Mouse (Mus musculus): ENCODE results near the gene Kcnq5.
A peak's percentile ranks its signal among the peaks of the same experiment; 100 is the strongest.
"Not testable (repeated sequence)": the region's sequence is repeated elsewhere in the genome, so short reads cannot be mapped to it uniquely, and the experiment has no call there.

Kcnq5 gene

GRCm38 (mm10) chr1:21634013-21634412, 327.7 kb downstream of the Kcnq5 start:
- DNase-seq (ENCODE audit: low read depth) = no peak

GRCm38 (mm10) chr1:21622455-21622854, 339.3 kb downstream of the Kcnq5 start:
- DNase-seq (ENCODE audit: low read depth) = no peak

- DNase-seq (ENCODE audit: low read depth) = no peak
These were observed 339.7 kb downstream of the Kcnq5 start for GRCm38 (mm10) chr1:21622039-21622438.

- DNase-seq (ENCODE audit: low read depth) = no peak
These were observed 343.0 kb downstream of the Kcnq5 start for GRCm38 (mm10) chr1:21618712-21619111.

GRCm38 (mm10) chr1:21616666-21617065, 345.1 kb downstream of the Kcnq5 start:
- DNase-seq (ENCODE audit: low read depth) = no peak

- no peak for DNase-seq (ENCODE audit: low read depth)
These were observed 347.8 kb downstream of the Kcnq5 start for GRCm38 (mm10) chr1:21613933-21614332.

GRCm38 (mm10) chr1:21604003-21604402, 357.7 kb downstream of the Kcnq5 start:
- no peak for DNase-seq (ENCODE audit: low read depth)

- DNase-seq (ENCODE audit: low read depth) = no peak
These were observed 359.2 kb downstream of the Kcnq5 start for GRCm38 (mm10) chr1:21602567-21602966.

- DNase-seq (ENCODE audit: low read depth) = no peak
These were observed 361.1 kb downstream of the Kcnq5 start for GRCm38 (mm10) chr1:21600606-21601005.

- DNase-seq (ENCODE audit: low read depth) = no peak
These were observed 367.9 kb downstream of the Kcnq5 start for GRCm38 (mm10) chr1:21593872-21594271.

GRCm38 (mm10) chr1:21567397-21567796, 394.3 kb downstream of the Kcnq5 start:
- DNase-seq (ENCODE audit: low read depth) = not testable (repeated sequence)

GRCm38 (mm10) chr1:21554630-21555029, 407.1 kb downstream of the Kcnq5 start:
- no peak for DNase-seq (ENCODE audit: low read depth)

GRCm38 (mm10) chr1:21552715-21553114, 409.0 kb downstream of the Kcnq5 start:
- no peak for DNase-seq (ENCODE audit: low read depth)

- DNase-seq (ENCODE audit: low read depth) = no peak
These were observed 417.8 kb downstream of the Kcnq5 start for GRCm38 (mm10) chr1:21543909-21544308.

- no peak for DNase-seq (ENCODE audit: low read depth)
These were observed 422.3 kb downstream of the Kcnq5 start for GRCm38 (mm10) chr1:21539486-21539885.

- no peak for DNase-seq (ENCODE audit: low read depth)
These were observed 430.9 kb downstream of the Kcnq5 start for GRCm38 (mm10) chr1:21530823-21531222.

GRCm38 (mm10) chr1:21521995-21522394, 439.7 kb downstream of the Kcnq5 start:
- DNase-seq (ENCODE audit: low read depth) = peak; percentile 2

GRCm38 (mm10) chr1:21521475-21521874, 440.3 kb downstream of the Kcnq5 start:
- DNase-seq (ENCODE audit: low read depth) = no peak

GRCm38 (mm10) chr1:21520116-21520645, 441.6 kb downstream of the Kcnq5 start:
- no peak for DNase-seq (ENCODE audit: low read depth)

- no peak for DNase-seq (ENCODE audit: low read depth)
These were observed 455.1 kb downstream of the Kcnq5 start for GRCm38 (mm10) chr1:21506665-21507064.

- no peak for DNase-seq (ENCODE audit: low read depth)
These were observed 461.8 kb downstream of the Kcnq5 start for GRCm38 (mm10) chr1:21499815-21500534.

- DNase-seq (ENCODE audit: low read depth) = no peak
These were observed 465.4 kb downstream of the Kcnq5 start for GRCm38 (mm10) chr1:21496307-21496706.

- no peak for DNase-seq (ENCODE audit: low read depth)
These were observed 473.1 kb downstream of the Kcnq5 start for GRCm38 (mm10) chr1:21488645-21489044.

- no peak for DNase-seq (ENCODE audit: low read depth)
These were observed 475.5 kb downstream of the Kcnq5 start for GRCm38 (mm10) chr1:21486266-21486665.

Measured in NIH3T3 (cell line).